Mouse (Mus musculus): ENCODE data around the gene Bnip2. TPM values are rescaled to one million over a fixed set of nuclear protein-coding genes. Genes with fewer than 3 reads are reported as not detected.
A peak's percentile ranks its signal among the peaks of the same experiment; 100 is the strongest.
"Not testable (repeated sequence)": the region's sequence is repeated elsewhere in the genome, so short reads cannot be mapped to it uniquely, and the experiment has no call there.

Gene Bnip2
- total RNA-seq, 2 experiments from 2014 or later = 108 to 110 TPM

DNA sequence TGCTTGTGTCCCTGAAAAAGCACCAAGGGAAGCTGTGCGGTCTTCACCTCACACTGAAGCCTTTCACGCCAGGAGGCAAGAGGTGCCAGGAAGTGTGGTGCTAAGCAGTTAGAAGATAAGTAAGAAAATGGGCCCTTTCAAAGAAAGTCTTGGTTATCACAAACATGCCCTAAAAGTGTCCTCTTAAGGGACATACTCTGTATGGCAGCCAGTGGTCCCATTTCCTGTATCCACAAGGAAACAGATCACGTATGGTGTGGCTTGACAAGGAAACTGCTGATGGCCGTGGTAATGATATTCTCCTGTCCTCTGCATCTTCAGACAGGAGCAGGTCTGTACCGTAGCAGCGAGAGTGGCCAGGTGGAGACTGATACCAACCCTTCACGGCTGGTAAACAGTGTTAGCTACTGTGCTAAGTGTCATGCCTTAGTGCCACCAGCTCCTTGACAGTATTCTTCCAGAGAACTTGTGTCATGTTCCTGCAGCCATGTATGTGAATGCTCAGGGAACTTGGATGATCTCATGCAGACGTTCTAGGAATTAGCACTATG is 20.6 kb downstream of the Bnip2 start:
- ATAC-seq (replicated peaks; ENCODE audit: poor library complexity, severe bottlenecking) = no peak

- no peak for ATAC-seq (replicated peaks; ENCODE audit: poor library complexity, severe bottlenecking)
Measured at GRCm38 (mm10) chr9:70010781-70011473, 21.7 kb downstream of the Bnip2 start.

DNA sequence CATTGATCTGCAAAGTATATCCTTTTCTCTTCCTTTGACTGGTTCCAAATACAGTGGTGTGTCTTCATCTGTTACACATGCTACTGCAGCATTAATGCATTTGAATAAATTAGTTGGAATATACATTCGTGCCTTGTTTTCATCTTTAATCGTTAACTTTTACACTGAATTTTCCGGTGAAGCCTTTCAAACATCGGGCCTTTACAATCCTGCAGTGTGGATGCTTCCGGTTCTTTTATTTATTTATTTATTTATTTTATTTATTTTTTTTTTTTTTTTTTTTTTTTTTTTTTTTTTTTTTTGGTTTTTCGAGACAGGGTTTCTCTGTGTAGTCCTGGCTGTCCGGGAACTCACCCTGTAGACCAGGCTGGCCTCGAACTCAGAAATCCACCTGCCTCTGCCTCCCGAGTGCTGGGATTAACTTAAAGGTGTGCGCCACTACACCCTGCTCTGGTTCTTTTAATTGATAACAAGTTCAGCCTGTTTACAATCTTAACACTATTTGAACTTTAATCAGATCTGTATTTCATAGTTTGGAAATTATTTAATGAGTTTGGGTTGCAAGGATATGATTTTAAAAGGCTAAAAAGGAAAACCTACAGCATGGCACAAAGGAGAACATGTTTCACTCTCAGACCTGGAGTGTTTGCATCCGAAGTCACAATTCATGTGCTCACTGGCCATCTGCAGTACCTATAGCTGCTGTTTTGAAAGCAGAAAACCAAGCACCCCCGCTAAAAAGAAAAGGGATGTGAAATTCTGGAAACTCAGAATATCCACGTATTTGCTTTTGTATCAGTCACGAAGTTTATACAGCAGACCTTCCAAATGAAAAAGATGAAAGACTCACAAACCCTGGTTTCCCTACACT is 22.5 kb downstream of the Bnip2 start:
- peak; percentile 31 for ATAC-seq (replicated peaks; ENCODE audit: poor library complexity, severe bottlenecking)

- ATAC-seq (replicated peaks; ENCODE audit: poor library complexity, severe bottlenecking) = peak; percentile 96
Measured at GRCm38 (mm10) chr9:70012408-70012901, 23.2 kb downstream of the Bnip2 start, which contains the start of gene Gtf2a2. Gene Gtf2a2, plus strand, starts transcription at chr9:70012550.

GRCm38 (mm10) chr9:70015632-70016031 is 26.4 kb downstream of the Bnip2 start:
- ATAC-seq (replicated peaks; ENCODE audit: poor library complexity, severe bottlenecking) = no peak

- ATAC-seq (replicated peaks; ENCODE audit: poor library complexity, severe bottlenecking) = no peak
Measured at GRCm38 (mm10) chr9:70018879-70019278, 29.6 kb downstream of the Bnip2 start.

DNA sequence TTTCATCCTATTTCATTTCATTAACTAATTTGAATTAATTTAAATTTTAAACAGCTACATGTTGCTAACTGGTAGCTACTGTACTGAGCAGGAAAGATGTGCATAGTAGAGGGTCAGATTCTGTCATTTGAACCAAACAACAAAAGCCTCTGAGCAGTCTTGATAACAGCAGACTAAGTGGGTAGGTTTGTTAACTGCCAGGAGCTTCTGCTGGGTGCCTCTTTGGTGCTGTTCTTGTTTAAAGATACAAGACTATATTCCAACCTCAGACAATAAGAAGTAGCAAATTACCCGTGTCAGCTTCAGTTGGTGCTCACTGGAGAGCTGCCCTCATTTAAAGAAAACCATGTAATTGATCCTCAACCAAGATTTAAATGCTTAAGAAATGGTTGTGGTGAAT is 32.3 kb downstream of the Bnip2 start:
- no peak for ATAC-seq (replicated peaks; ENCODE audit: poor library complexity, severe bottlenecking)

GRCm38 (mm10) chr9:70022083-70022482 is 32.8 kb downstream of the Bnip2 start:
- ATAC-seq (replicated peaks; ENCODE audit: poor library complexity, severe bottlenecking) = no peak

GRCm38 (mm10) chr9:70023615-70024014 is 34.3 kb downstream of the Bnip2 start:
- ATAC-seq (replicated peaks; ENCODE audit: poor library complexity, severe bottlenecking) = not testable (repeated sequence)

GRCm38 (mm10) chr9:70024648-70025047 is 35.4 kb downstream of the Bnip2 start:
- peak; percentile 56 for ATAC-seq (replicated peaks; ENCODE audit: poor library complexity, severe bottlenecking)

DNA sequence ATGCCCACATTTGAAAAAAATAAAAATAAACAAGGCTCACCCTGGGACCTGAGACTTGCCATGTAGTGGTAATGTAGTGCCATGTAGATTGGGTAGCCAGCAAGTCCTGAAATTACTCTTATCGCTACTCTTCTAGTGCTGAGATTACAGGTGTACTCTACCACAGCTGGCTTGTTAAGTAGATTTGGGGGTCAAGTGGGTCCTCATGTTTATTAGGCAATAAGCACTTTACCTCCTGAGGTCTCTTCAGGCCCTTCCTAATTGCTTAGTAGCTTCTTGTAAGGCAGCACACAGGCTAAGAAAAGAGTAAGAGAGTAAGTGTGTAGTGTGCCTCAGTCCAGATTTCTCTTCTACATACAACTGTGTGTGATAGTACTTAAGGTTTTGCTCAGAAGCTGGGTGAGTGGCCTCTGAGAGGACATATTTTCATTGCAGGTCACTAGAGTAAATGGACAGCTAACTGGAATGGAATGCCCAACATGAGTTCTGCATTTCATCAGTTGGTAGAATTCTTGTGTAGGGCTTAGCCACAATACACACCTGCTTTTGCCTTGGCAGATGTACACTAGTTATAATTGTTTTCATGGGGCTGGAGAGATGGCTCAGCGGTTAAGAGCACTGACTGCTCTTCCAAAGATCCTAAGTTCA is 36.2 kb downstream of the Bnip2 start:
- no peak for ATAC-seq (replicated peaks; ENCODE audit: poor library complexity, severe bottlenecking)

GRCm38 (mm10) chr9:70032167-70032566 is 42.9 kb downstream of the Bnip2 start:
- peak; percentile 90 for ATAC-seq (replicated peaks; ENCODE audit: poor library complexity, severe bottlenecking)

GRCm38 (mm10) chr9:70033056-70033455 is 43.8 kb downstream of the Bnip2 start:
- ATAC-seq (replicated peaks; ENCODE audit: poor library complexity, severe bottlenecking) = no peak

DNA sequence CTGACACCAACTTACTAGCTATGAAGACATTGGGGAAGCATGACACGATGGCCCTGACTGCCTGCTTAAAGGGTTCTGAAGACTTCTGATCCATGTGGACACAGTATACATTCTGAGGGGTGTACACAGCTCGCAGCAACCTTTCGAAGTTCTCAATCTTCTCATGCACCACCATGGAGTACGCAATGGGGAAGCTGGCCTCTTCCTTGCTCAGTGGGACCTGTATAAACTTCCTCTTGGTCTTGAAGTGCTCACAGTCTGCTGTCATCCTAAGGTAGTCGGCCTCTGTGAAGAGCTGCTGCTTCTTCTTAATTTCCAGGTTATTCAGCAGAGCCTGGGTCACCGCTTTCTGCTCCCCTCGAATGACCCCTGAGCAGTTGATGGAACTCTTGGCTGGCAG is 45.4 kb downstream of the Bnip2 start:
- ATAC-seq (replicated peaks; ENCODE audit: poor library complexity, severe bottlenecking) = peak; percentile 62

DNA sequence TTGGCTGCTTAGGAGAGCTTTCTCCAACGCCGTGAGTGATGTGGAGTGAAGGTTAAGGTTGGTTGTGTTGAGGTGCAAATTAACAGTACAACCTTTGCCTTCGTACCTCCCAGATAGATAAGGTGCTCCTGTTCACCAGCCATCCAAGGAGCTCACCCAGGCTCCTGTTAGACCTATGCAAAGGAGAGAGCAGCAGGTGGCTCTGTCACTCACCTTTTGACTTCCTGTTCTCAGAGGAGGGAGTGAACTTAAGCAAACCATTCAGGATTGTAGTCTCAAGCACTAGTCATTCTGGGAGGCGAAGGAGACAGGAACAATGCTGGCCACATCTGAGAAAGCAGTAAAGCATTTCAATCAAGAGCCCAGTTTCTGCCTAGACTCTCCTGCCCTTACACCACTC is 47.4 kb downstream of the Bnip2 start:
- no peak for ATAC-seq (replicated peaks; ENCODE audit: poor library complexity, severe bottlenecking)

GRCm38 (mm10) chr9:70037988-70038387 is 48.7 kb downstream of the Bnip2 start, which contains the start of gene Gcnt3:
Gene Gcnt3, minus strand, starts transcription at chr9:70038088.
- ATAC-seq (replicated peaks; ENCODE audit: poor library complexity, severe bottlenecking) = no peak

- ATAC-seq (replicated peaks; ENCODE audit: poor library complexity, severe bottlenecking) = no peak
Measured at GRCm38 (mm10) chr9:70039597-70040385, 50.5 kb downstream of the Bnip2 start.

GRCm38 (mm10) chr9:70040570-70040969 is 51.3 kb downstream of the Bnip2 start:
- no peak for ATAC-seq (replicated peaks; ENCODE audit: poor library complexity, severe bottlenecking)

- no peak for ATAC-seq (replicated peaks; ENCODE audit: poor library complexity, severe bottlenecking)
Measured at GRCm38 (mm10) chr9:70042137-70042536, 52.9 kb downstream of the Bnip2 start.

DNA sequence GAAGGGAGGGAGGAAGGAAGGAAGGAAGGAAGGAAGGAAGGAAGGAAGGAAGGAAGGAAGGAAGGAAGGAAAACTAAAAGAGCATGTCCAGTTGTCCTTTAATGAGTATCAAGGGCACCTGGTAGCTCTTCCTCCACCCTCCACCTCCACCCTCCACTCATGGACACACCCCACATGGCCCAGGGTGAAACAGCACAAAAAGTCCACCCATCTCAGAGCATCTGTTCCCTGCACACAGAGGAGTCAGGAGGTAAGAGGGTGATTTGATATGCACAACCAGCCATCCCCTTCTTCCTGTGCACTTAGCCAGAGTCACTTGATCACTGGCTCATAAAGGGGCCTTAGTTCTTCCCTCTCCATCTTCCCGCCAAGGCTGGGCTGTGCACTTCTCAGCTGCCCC is 53.7 kb downstream of the Bnip2 start:
- no peak for ATAC-seq (replicated peaks; ENCODE audit: poor library complexity, severe bottlenecking)

Data from granulocyte monocyte progenitor cell, adult 5-6 weeks (primary cell).